Mouse (Mus musculus) small intestine, adult 2 months (tissue): ENCODE measurements at regions not wholly inside any gene's neighbourhood (a gene's known extent, or its start where the extent isn't known, plus 50 kb on each side); places are given as distances from the start of the nearest gene placed in this dataset.

Experiments used
- H3K27ac ChIP-seq: fragments of 200-500 bp; 2 replicates; pipeline ENCODE4 v1.5.1; 2012; ENCODE audit warnings: low read depth, low read length, control low read depth, inconsistent platforms; ENCODE audit not compliant: insufficient read depth
- H3K27me3 ChIP-seq: fragments of 200-500 bp; 2 replicates; pipeline ENCODE4 v1.6.1; 2012; ENCODE audit warnings: mild to moderate bottlenecking, moderate library complexity, low read length, inconsistent platforms; ENCODE audit not compliant: control insufficient read depth, insufficient read depth
- H3K36me3 ChIP-seq: fragments of 200-500 bp; 2 replicates; pipeline ENCODE4 v1.6.1; 2012; ENCODE audit warnings: mild to moderate bottlenecking, low read length, control low read depth, inconsistent platforms; ENCODE audit not compliant: control insufficient read depth, insufficient read depth
- H3K4me1 ChIP-seq: fragments of 200-500 bp; 2 replicates; pipeline ENCODE4 v1.6.1; 2012; ENCODE audit warnings: low read length, inconsistent platforms, mixed read lengths; ENCODE audit not compliant: control insufficient read depth, insufficient read depth, insufficient read length
- H3K4me3 ChIP-seq: fragments of 200-500 bp; 2 replicates; pipeline ENCODE4 v1.5.1; 2012; ENCODE audit warnings: low read depth, mild to moderate bottlenecking, control low read depth, inconsistent platforms, low read length, moderate library complexity
- CTCF ChIP-seq: fragments of 200-500 bp; IDR thresholded peaks from 2 replicates; pipeline ENCODE4 v1.5.1; 2012; ENCODE audit warnings: low read depth, mild to moderate bottlenecking, control low read depth, inconsistent platforms, low read length, moderate library complexity, mixed read lengths; ENCODE audit not compliant: insufficient replicate concordance, insufficient read length; ENCODE audit errors: extremely low read depth
- POLR2A ChIP-seq: fragments of 200-500 bp; IDR thresholded peaks from 2 replicates; pipeline ENCODE4 v1.6.1; 2012; ENCODE audit warnings: low read depth, mild to moderate bottlenecking, control low read depth, inconsistent platforms, low read length, moderate library complexity
- WGBS: fragments of 180-500 bp; shearing (Covaris S2); methylation state at CpG from one replicate; pipeline ENCODE4 v1.1.7; 2018; 5-methylcytosine and 5-hydroxymethylcytosine counted together

GRCm38 (mm10) chr7:83162868-83163267 lies 295.7 kb downstream of the Mex3b start:
- Histone ChIP-seq H3K36me3 (no peaks in the 10 kb centered on the region), H3K27ac (no peak overlapping the region), H3K4me3 (no peak overlapping the region), H3K27me3 (no peaks in the 10 kb centered on the region), H3K4me1 (no peaks in the 10 kb centered on the region)
- WGBS: 76% methylated on average over 3 of the region's 3 CpGs
- TF ChIP-seq CTCF (no peak), POLR2A (no peak)

DNA sequence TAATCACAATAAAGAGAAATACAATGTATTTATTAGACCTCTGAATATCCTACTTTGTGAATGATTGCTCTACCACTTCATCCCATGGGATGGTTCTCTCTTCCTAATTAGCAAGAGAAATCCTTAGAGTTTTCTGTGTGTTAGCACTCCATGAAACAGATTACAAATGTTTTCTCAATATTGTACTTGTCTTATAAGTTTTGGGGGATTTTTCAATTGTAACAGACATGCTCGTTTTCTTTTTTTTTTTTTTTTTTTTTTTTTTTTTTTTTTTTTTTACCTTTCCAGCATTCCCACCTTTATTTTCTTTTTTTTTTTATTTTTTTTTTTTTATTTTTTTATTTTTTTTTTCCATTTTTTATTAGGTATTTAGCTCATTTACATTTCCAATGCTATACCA lies 312.3 kb downstream of the Mex3b start:
- no peaks in the 10 kb centered on the region for H3K4me1 ChIP-seq
- no peak for TF ChIP-seq CTCF
- TF ChIP-seq POLR2A: no peak
- no peak overlapping the region for H3K27ac ChIP-seq
- WGBS: 73% methylated on average over 1 of the region's 1 CpGs
- H3K36me3 ChIP-seq: no peaks in the 10 kb centered on the region
- no peak overlapping the region for H3K4me3 ChIP-seq
- H3K27me3 ChIP-seq: no peaks in the 10 kb centered on the region

DNA sequence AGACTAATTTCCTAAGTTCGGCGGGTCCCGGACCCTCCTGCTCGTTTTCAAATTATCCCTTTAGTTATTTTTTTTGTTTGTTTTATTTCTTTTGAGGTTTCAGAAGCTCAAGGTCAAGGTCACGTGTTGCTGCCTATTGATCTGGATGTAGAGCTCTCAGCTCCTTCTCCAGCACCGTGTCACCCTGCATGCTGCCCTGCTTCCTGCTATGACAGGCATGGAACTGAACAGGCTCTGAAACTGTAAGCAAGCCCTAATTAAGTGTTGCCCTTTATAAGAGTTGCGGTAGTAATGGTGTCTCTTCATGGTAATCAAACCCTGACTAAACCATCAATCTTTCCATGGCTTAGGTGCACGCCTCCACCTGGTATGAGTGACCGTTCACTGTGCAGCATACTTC lies 319.2 kb downstream of the Mex3b start:
- H3K27ac ChIP-seq: no peak overlapping the region
- no peak for TF ChIP-seq POLR2A
- no peak for TF ChIP-seq CTCF
- H3K36me3 ChIP-seq: no peaks in the 10 kb centered on the region
- no peaks in the 10 kb centered on the region for H3K4me1 ChIP-seq
- H3K4me3 ChIP-seq: no peak overlapping the region
- 88% methylated on average over 9 of the region's 9 CpGs for WGBS
- no peaks in the 10 kb centered on the region for H3K27me3 ChIP-seq

GRCm38 (mm10) chr7:83195896-83196537 lies 328.9 kb downstream of the Mex3b start:
- WGBS: 31% methylated on average over 12 of the region's 12 CpGs
- H3K4me1 ChIP-seq: peaks cover 15% of the 10 kb centered on the region; the same call in 1 of the 2 replicates

DNA sequence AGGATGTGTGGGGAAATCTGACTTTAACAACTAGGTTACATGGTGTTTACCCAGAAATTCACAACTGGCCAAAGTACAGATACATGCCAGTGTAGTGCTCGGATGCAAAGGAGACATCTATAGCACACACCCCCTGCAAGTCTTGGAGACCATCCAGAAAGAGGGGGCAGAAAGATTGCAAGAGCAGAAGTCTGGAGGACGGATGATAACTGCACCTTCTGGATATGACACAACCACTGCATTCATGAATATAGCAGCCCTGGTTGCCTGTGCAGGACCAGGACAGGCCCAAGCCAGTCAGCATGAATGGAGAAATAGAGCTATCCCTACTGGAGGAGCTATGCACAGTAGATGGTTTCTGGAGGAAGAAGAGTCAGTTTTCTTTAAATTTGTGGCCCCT lies 330.4 kb downstream of the Mex3b start:
- TF ChIP-seq CTCF (no peak), POLR2A (no peak)
- no peak overlapping the region for H3K4me3 ChIP-seq
- whole genome bisulfite sequencing: 31% methylated on average over 2 of the region's 2 CpGs
- no peaks in the 10 kb centered on the region for H3K27me3 ChIP-seq
- H3K4me1 ChIP-seq: peaks cover 15% of the 10 kb centered on the region; the same call in 1 of the 2 replicates
- no peaks in the 10 kb centered on the region for H3K36me3 ChIP-seq
- H3K27ac ChIP-seq: no peak overlapping the region

More at GRCm38 (mm10) chr7:83195896-83196537, 328.9 kb downstream of the Mex3b start:
- Histone ChIP-seq H3K36me3 (no peaks in the 10 kb centered on the region), H3K27ac (no peak overlapping the region), H3K4me3 (no peak overlapping the region), H3K27me3 (no peaks in the 10 kb centered on the region)
- no peak for TF ChIP-seq CTCF
- no peak for TF ChIP-seq POLR2A

DNA sequence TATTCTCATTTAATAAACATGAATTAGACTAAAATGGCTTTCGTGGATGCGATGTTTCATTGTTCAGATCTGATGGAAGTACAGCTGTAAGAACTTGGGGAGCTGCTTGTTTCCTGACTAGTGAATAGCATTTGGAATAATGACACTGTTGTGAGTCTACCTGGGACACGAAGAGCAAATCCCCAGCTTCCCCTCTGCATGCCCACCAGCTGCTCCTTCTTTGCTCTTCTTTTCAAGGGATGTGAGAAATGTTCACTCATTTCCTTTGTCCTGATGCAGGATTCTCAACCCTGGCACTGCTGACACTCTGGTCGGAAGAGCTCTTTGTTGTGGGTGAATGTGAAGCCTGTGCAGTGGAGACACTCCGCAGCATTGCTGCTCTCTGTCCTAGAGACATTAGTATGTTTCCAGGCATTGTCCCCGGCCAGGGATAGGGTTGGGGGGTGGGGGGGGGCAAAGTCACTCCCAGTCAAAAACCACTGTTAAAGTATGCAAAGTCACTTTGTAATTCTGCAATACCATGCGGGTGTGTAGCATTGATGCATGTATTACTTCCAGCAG lies 334.1 kb downstream of the Mex3b start:
- no peak for TF ChIP-seq CTCF
- TF ChIP-seq POLR2A: no peak
- Histone ChIP-seq H3K27me3 (no peaks in the 10 kb centered on the region), H3K36me3 (no peaks in the 10 kb centered on the region), H3K4me3 (no peak overlapping the region), H3K27ac (no peak overlapping the region), H3K4me1 (peaks cover 11% of the 10 kb centered on the region; the same call in 1 of the 2 replicates)
- 66% methylated on average over 7 of the region's 7 CpGs for WGBS

GRCm38 (mm10) chr7:83201768-83202493 lies 334.8 kb downstream of the Mex3b start:
- Histone ChIP-seq H3K36me3 (no peaks in the 10 kb centered on the region), H3K27ac (no peak overlapping the region), H3K27me3 (no peaks in the 10 kb centered on the region), H3K4me1 (peaks cover 3% of the 10 kb centered on the region; the same call in 1 of the 2 replicates), H3K4me3 (no peak overlapping the region)
- TF ChIP-seq POLR2A: no peak
- TF ChIP-seq CTCF: no peak
- 8% methylated on average over 11 of the region's 11 CpGs for WGBS
